Mouse (Mus musculus) megakaryocyte, embryonic 14.5 days (primary cell): ENCODE measurements around the gene Tulp3. TPM values are rescaled to one million over a fixed set of nuclear protein-coding genes. Genes with fewer than 3 reads are reported as not detected.

Experiments used
- H3K27me3 ChIP-seq: replicated peaks from 2 replicates; pipeline ENCODE3; 2012; ENCODE audit warnings: inconsistent platforms
- H3K36me3 ChIP-seq: replicated peaks from 2 replicates; pipeline ENCODE3; 2012; ENCODE audit warnings: low read length, inconsistent platforms, mixed read lengths
- H3K4me1 ChIP-seq: 2 replicates; pipeline ENCODE4 v1.6.1; 2012; ENCODE audit warnings: inconsistent platforms
- H3K4me3 ChIP-seq: replicated peaks from 2 replicates; pipeline ENCODE3; 2012; ENCODE audit warnings: moderate library complexity, mild to moderate bottlenecking, inconsistent platforms
- H3K9me3 ChIP-seq: 2 replicates; pipeline ENCODE4 v1.6.1; 2012; ENCODE audit warnings: inconsistent platforms
- FLI1 ChIP-seq: IDR thresholded peaks from 2 replicates; pipeline ENCODE4 v1.6.1; 2012; ENCODE audit warnings: low read length, inconsistent platforms, mixed read lengths
- GATA1 ChIP-seq: IDR thresholded peaks from 3 replicates; pipeline ENCODE4 v1.6.1; 2012; ENCODE audit warnings: mixed read lengths, low read length, inconsistent platforms, borderline replicate concordance
- polyA plus RNA-seq: library from polyadenylated mRNA; stranded (reverse); fragments of >175 nt; gene quantifications from 2 replicates; pipeline ENCODE4 v1.2.3, GENCODE M21; 2012; ENCODE audit warnings: low replicate concordance; ENCODE audit not compliant: insufficient read depth

Gene Tulp3
- polyA plus RNA-seq = 2.8 TPM in 1 of 2 replicates, not detected in the other

GRCm38 (mm10) chr6:128355726-128356416 lies at the start of gene Tulp3:
TSS of gene Tulp3 (minus strand) at chr6:128355851.
- Histone ChIP-seq H3K4me3 (peak within 1 kb of the TSS; percentile 96), H3K27me3 (no peaks in the 10 kb centered on the region), H3K4me1 (peaks cover 39% of the 10 kb centered on the region), H3K9me3 (no peaks in the 10 kb centered on the region), H3K36me3 (peaks cover 34% of the 10 kb centered on the region)
- no peak for TF ChIP-seq FLI1
- TF ChIP-seq GATA1 = no peak

DNA sequence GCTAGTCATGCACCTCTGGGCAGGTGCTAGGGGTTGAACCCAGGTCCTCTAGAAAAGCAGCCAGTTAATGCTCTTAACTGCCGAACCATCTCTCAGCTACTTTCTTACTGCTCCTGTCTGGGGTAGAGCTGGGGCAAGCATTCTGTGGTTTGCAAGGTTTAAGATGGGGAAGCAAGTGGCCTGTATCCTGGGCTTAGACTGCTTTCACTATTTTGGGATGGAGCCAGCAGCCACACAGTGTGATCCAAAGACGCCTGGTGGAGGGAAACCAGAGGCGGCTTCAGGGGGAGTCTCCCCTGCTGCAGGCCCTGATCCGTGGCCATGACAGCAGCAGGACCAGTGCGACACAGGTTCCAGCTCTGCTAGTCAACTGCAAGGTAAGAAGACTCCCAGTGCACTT lies 49.1 kb upstream of the Tulp3 start:
- Histone ChIP-seq H3K9me3 (no peaks in the 10 kb centered on the region), H3K4me1 (no peaks in the 10 kb centered on the region; the same call in 1 of the 2 replicates), H3K36me3 (peaks cover 28% of the 10 kb centered on the region), H3K4me3 (no peak overlapping the region), H3K27me3 (peaks cover 14% of the 10 kb centered on the region)
- TF ChIP-seq FLI1 (no peak), GATA1 (no peak)

DNA sequence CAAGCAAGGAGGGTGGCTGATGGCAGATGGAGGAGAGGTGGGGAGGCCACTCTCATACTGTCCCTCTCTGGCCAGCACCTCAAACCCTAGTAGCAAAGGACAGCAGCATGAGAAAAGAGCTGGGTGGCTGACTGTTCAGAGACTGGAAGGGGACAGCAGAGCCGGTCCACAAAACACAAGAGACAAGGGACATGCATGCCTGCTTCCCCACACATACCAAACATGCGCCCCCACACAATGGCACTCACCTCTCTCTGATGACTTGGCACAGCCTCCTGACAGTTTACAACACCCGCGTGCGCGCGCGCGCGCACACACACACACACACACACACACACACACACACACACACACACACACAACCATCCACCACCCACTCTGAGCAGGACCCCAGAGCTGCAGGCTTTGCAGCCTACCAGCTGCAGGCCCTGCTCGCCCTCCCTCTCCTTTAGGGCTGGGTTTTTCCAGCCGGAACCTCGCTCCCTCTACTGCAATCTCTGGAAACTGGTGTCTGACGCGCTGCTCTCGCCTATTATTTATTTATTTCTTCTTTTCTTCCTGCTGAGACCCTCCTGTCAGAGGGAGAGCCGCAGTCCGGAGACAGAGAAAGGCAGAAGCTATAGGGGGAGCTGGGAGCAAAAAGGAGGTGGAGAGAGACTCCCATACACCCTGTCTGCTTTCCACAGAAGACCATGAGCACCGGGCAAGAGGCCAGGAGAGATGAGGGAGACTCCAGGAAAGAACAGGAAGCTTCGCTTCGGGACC lies 44.0 kb upstream of the Tulp3 start:
- Histone ChIP-seq H3K27me3 (peaks cover 34% of the 10 kb centered on the region), H3K4me1 (no peaks in the 10 kb centered on the region), H3K36me3 (no peaks in the 10 kb centered on the region), H3K9me3 (no peaks in the 10 kb centered on the region), H3K4me3 (no peak overlapping the region)
- TF ChIP-seq FLI1 (no peak), GATA1 (no peak)

DNA sequence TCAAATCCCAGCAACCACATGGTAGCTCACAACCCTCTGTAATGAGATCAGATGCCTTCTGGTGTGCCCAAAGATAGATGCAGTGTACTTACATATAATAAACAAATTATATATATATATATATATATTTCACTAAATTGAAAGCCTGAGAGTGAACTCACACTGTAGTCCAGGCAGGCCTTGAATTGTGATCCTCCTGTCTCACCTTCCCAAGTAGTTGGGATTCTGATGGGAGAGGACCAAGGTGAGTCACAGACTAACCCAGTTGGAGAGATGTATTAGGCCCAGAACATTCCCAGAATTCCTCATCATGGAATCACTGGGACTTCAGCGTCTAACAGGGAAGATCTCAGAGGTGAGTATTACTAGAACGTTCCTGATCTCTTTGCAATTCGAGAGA lies 43.3 kb upstream of the Tulp3 start, which contains the start of gene Nrip2:
TSS of gene Nrip2 (plus strand) at position 301 of the 400 bp plus-strand sequence.
- no peak for TF ChIP-seq FLI1
- no peak for TF ChIP-seq GATA1
- Histone ChIP-seq H3K4me1 (no peaks in the 10 kb centered on the region), H3K27me3 (peaks cover 38% of the 10 kb centered on the region), H3K36me3 (no peaks in the 10 kb centered on the region), H3K9me3 (no peaks in the 10 kb centered on the region), H3K4me3 (no peak within 1 kb of the TSS)

- Histone ChIP-seq H3K4me1 (no peaks in the 10 kb centered on the region), H3K27me3 (peaks cover 42% of the 10 kb centered on the region), H3K9me3 (no peaks in the 10 kb centered on the region), H3K4me3 (no peak overlapping the region), H3K36me3 (no peaks in the 10 kb centered on the region)
- TF ChIP-seq FLI1 (no peak), GATA1 (no peak)
These were observed 42.1 kb upstream of the Tulp3 start for GRCm38 (mm10) chr6:128397574-128398261.

DNA sequence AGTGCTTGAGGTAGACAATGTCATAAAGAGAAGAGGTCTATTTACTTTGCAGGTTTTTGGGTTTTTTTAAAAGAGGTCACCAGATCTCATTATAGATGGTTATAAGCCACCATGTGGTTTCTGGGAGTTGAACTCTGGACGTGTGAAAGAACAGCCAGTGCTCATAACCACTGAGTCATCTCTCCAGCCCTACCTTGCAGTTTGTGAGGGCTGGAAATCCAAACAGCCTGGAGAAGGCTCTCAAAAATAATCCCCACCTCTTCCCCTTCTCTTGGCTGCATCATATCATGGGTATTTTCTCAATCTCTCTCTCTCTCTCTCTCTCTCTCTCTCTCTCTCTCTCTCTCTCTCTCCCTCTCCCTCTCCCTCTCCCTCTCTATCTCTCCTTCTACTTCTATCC lies 35.0 kb upstream of the Tulp3 start:
- Histone ChIP-seq H3K36me3 (no peaks in the 10 kb centered on the region), H3K4me1 (no peaks in the 10 kb centered on the region), H3K4me3 (no peak overlapping the region), H3K9me3 (no peaks in the 10 kb centered on the region), H3K27me3 (peaks cover 28% of the 10 kb centered on the region)
- no peak for TF ChIP-seq GATA1
- TF ChIP-seq FLI1 = no peak

DNA sequence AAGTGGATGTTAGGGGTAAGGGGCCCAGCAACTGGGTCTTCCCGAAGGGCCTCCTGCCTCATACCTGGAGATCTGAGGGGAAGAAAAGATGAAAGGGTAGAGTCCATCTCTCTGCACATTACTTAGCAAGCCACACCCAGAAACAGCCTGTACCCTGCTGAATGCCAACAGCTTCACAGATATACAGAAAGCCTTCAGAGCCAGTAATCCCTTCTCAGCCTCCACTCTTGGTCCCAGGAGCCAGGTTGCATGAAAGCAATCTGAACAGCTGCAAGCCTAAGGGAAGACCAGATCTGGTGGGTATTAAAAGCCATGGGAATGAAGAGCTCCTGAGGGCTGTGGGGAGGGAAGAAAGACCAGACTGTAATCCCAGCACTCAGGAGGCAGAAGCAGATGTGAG lies 33.5 kb upstream of the Tulp3 start:
- Histone ChIP-seq H3K36me3 (no peaks in the 10 kb centered on the region), H3K4me3 (no peak overlapping the region), H3K27me3 (peaks cover 32% of the 10 kb centered on the region), H3K4me1 (no peaks in the 10 kb centered on the region), H3K9me3 (no peaks in the 10 kb centered on the region)
- TF ChIP-seq FLI1 (no peak), GATA1 (no peak)

DNA sequence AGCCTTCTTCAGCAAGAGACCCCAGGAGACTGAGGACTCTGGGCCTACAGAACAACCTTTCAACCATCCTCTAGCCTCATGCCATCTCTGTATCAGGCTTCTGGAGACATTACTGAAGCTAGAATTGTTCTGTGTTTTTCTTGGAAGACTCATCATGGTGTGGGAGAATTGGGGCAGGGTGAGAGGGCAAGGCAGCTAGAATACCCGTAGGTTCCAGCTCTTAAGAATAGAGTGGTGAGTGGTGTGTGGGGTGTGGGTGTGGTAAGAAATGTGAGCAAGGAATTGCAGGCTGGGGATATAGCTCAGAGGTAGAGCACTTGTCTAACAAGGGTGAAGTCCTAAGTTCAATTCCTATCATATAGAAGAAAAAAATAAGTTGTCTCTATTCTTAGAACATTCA lies 29.4 kb upstream of the Tulp3 start:
- H3K9me3 ChIP-seq = no peaks in the 10 kb centered on the region
- no peak overlapping the region for H3K4me3 ChIP-seq
- no peaks in the 10 kb centered on the region for H3K36me3 ChIP-seq
- H3K4me1 ChIP-seq = peaks cover 7% of the 10 kb centered on the region
- peaks cover 44% of the 10 kb centered on the region for H3K27me3 ChIP-seq
- TF ChIP-seq GATA1 (no peak), FLI1 (no peak)

- peaks cover 42% of the 10 kb centered on the region for H3K27me3 ChIP-seq
- H3K9me3 ChIP-seq = no peaks in the 10 kb centered on the region
- H3K4me1 ChIP-seq = peaks cover 14% of the 10 kb centered on the region
- no peaks in the 10 kb centered on the region for H3K36me3 ChIP-seq
- TF ChIP-seq GATA1 = no peak
- TF ChIP-seq FLI1 = no peak
- no peak overlapping the region for H3K4me3 ChIP-seq
These were observed 28.1 kb upstream of the Tulp3 start for GRCm38 (mm10) chr6:128383752-128384151.
